Mouse (Mus musculus) bone marrow macrophage, adult 2 months (primary cell): Measurements from ENCODE around the gene Cryab.

ENCODE experiments used
- CTCF ChIP-seq: IDR thresholded peaks from 2 replicates; pipeline ENCODE4 v1.5.1; 2012; ENCODE audit warnings: low read depth, mild to moderate bottlenecking, low read length, moderate library complexity
- POLR2A ChIP-seq: IDR thresholded peaks from 2 replicates; pipeline ENCODE4 v1.6.1; 2012; ENCODE audit warnings: mild to moderate bottlenecking, low read depth, low read length, borderline replicate concordance

DNA sequence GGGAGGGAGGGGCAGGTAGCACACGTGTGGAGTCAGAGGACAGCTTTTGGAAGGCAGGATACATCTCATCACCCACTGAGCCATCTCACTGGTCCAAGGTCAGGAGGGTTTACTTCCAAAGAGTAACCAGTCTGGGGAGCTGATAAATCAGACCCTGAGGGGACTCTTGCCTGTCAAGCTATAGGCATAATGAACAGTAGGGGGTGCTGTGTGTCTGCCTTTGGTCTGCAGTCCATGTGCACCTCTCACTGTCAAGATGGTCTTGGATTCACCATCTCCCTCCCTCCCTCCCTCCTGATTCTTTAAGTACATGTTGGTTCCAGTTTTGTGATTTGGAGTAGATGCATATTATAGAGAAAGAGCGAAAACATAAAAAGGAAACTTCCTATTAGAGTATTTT is 49.9 kb downstream of the Cryab start:
- 0 out of 2 replicates have a peak, but pooled peaks have one; percentile 20 for TF ChIP-seq CTCF
- no peak for TF ChIP-seq POLR2A
